Mouse (Mus musculus) heart, adult 2 months (tissue): ENCODE measurements around the gene Dcaf8.
A peak's percentile ranks its signal among the peaks of the same experiment; 100 is the strongest.

Experiments used
- CTCF ChIP-seq: fragments of 200-600 bp; IDR thresholded peaks from 2 replicates; pipeline ENCODE4 v1.8.1; 2022; ENCODE audit warnings: antibody characterized with exemption, mild to moderate bottlenecking, moderate library complexity
- EP300 ChIP-seq: fragments of 200-500 bp; IDR thresholded peaks from 2 replicates; pipeline ENCODE4 v1.6.1; 2011; ENCODE audit warnings: low read depth, low read length, control low read depth; ENCODE audit not compliant: insufficient read depth
- POLR2A ChIP-seq: fragments of 200-500 bp; IDR thresholded peaks from 2 replicates; pipeline ENCODE4 v1.6.1; 2011; ENCODE audit warnings: mild to moderate bottlenecking, low read depth, low read length, control low read depth; ENCODE audit not compliant: insufficient read depth

- peak; percentile 74 for TF ChIP-seq CTCF
- TF ChIP-seq EP300: no peak
- TF ChIP-seq POLR2A: no peak
Observed at GRCm38 (mm10) chr1:172188891-172189290, 41.0 kb downstream of the Dcaf8 start.
